Mouse (Mus musculus): Measurements from ENCODE around the gene Sesn1.

- no peak for TF ChIP-seq UBTF (IDR thresholded peaks at IDR 0.05; ENCODE audit: borderline replicate concordance, insufficient read depth, low read depth, low read length)
- no peak for TF ChIP-seq POLR2A (IDR thresholded peaks at IDR 0.05; ENCODE audit: control insufficient read depth in 1 of 2, insufficient read depth in 1 of 2, low read depth in 1 of 2, low read length in 2 of 2, poor library complexity in 1 of 2)
- TF ChIP-seq CHD1 (IDR thresholded peaks at IDR 0.05; ENCODE audit: low read depth, low read length) = no peak
- no peak for TF ChIP-seq ZNF384 (IDR thresholded peaks at IDR 0.05; ENCODE audit: low read depth, low read length)
- no peak for TF ChIP-seq CTCF (IDR thresholded peaks at IDR 0.05 in 2 of 3, conservative IDR thresholded peaks at IDR 0.05 in 1 of 3; ENCODE audit: control insufficient read depth in 1 of 3, insufficient read depth in 1 of 3, low read depth in 2 of 3, low read length in 3 of 3, poor library complexity in 1 of 3, severe bottlenecking in 1 of 3)
- no peak for TF ChIP-seq ELF1 (IDR thresholded peaks at IDR 0.05; ENCODE audit: low read depth, low read length)
- no peak for TF ChIP-seq E2F4 (IDR thresholded peaks at IDR 0.05; ENCODE audit: borderline replicate concordance, low read depth, low read length)
- TF ChIP-seq MXI1 (IDR thresholded peaks at IDR 0.05; ENCODE audit: low read depth, low read length) = no peak
- no peak for TF ChIP-seq RAD21 (IDR thresholded peaks at IDR 0.05; ENCODE audit: low read depth, low read length)
- no peak for TF ChIP-seq EP300 (IDR thresholded peaks at IDR 0.05; ENCODE audit: low read depth in 1 of 2, low read length in 2 of 2)
- no peak for TF ChIP-seq BHLHE40 (IDR thresholded peaks at IDR 0.05; ENCODE audit: borderline replicate concordance, low read depth, low read length)
Observed at GRCm38 (mm10) chr10:41867956-41868355, 58.2 kb downstream of the Sesn1 start.

Measured in MEL (cell line).